Mouse (Mus musculus) embryonic facial prominence, embryonic 11.5 days (tissue): ENCODE data around the gene Hoxc8. TPM values are rescaled to one million over a fixed set of nuclear protein-coding genes. Genes with fewer than 3 reads are reported as not detected.

ENCODE experiments used
- ATAC-seq: fragments of 200-750 bp; cut with Nextera tagmentation; replicated peaks from 2 replicates; pipeline ENCODE4 v1.8.0; 2017; ENCODE audit warnings: low read depth; ENCODE audit not compliant: insufficient number of reproducible peaks, low FRiP score, low TSS enrichment
- DNase-seq: peaks from one replicate; pipeline ENCODE4 v3.0.0-alpha.2; 2015; ENCODE audit warnings: low spot score
- H3K27ac ChIP-seq: fragments of 300-500 bp; sonication (generic); replicated peaks from 2 replicates; pipeline ENCODE4 v1.5.1; 2014; ENCODE audit warnings: mild to moderate bottlenecking, low read depth, low read length, control low read depth
- H3K27me3 ChIP-seq: fragments of 300-500 bp; sonication (generic); 2 replicates; pipeline ENCODE4 v1.6.1; 2014; ENCODE audit warnings: mild to moderate bottlenecking, low read length, moderate library complexity, mixed read lengths; ENCODE audit not compliant: control insufficient read depth, insufficient read depth
- H3K36me3 ChIP-seq: fragments of 300-500 bp; sonication (generic); replicated peaks from 2 replicates; pipeline ENCODE4 v1.6.1; 2014; ENCODE audit warnings: low read depth, mild to moderate bottlenecking, low read length, moderate library complexity, mixed read lengths; ENCODE audit not compliant: control insufficient read depth, insufficient read depth
- H3K4me1 ChIP-seq: fragments of 300-500 bp; sonication (generic); 2 replicates; pipeline ENCODE4 v1.6.1; 2014; ENCODE audit warnings: low read length, mixed read lengths; ENCODE audit not compliant: control insufficient read depth, insufficient read depth
- H3K4me2 ChIP-seq: fragments of 300-500 bp; sonication (generic); 2 replicates; pipeline ENCODE4 v1.6.1; 2014; ENCODE audit warnings: low read depth, mild to moderate bottlenecking, control low read depth, low read length, moderate library complexity
- H3K4me3 ChIP-seq: fragments of 300-500 bp; sonication (generic); 2 replicates; pipeline ENCODE4 v1.5.1; 2014; ENCODE audit warnings: low read depth, low read length, control low read depth
- H3K9ac ChIP-seq: fragments of 300-500 bp; sonication (generic); replicated peaks from 2 replicates; pipeline ENCODE4 v1.6.1; 2014; ENCODE audit warnings: mild to moderate bottlenecking, control low read depth, low read length
- H3K9me3 ChIP-seq: fragments of 300-500 bp; sonication (generic); replicated peaks from 2 replicates; pipeline ENCODE4 v1.6.1; 2016; ENCODE audit warnings: mild to moderate bottlenecking, low read length, inconsistent platforms, mixed read lengths; ENCODE audit not compliant: control insufficient read depth
- WGBS: fragments of 180-500 bp; shearing (Covaris S2); extraction: QIAGEN DNeasy Blood & Tissue Kit; methylation state at CpG from one replicate; pipeline ENCODE4 v1.1.7; 2014; 5-methylcytosine and 5-hydroxymethylcytosine counted together
- polyA plus RNA-seq: library from polyadenylated mRNA; unstranded; fragments of >200 nt; fragmentation: Nextera tagmentation; extraction: Ambion mirVana; gene quantifications from 2 replicates; pipeline ENCODE4 v1.2.1, GENCODE M21; 2014

The Hoxc8 gene
- polyA plus RNA-seq, 1 experiment from 2014 or later, result not detected

- Histone ChIP-seq H3K4me2 (no peak overlapping the region), H3K27ac (no peak overlapping the region), H3K4me3 (no peak overlapping the region), H3K36me3 (no peaks in the 10 kb centered on the region), H3K27me3 (peaks cover 93% of the 10 kb centered on the region), H3K9ac (no peak overlapping the region), H3K4me1 (no peaks in the 10 kb centered on the region), H3K9me3 (no peaks in the 10 kb centered on the region)
- DNase-seq (no peak), ATAC-seq (no peak)
- WGBS, result 1% methylated on average over 34 of the region's 34 CpGs
Measured at GRCm38 (mm10) chr15:102967511-102968397, 22.7 kb upstream of the Hoxc8 start.

GRCm38 (mm10) chr15:102969296-102969695 lies 21.1 kb upstream of the Hoxc8 start:
- whole genome bisulfite sequencing, result 39% methylated on average over 1 of the region's 1 CpGs
- ATAC-seq (no peak), DNase-seq (no peak)
- H3K27ac ChIP-seq, result no peak overlapping the region
- no peak overlapping the region for H3K4me2 ChIP-seq
- no peaks in the 10 kb centered on the region for H3K9me3 ChIP-seq
- H3K27me3 ChIP-seq, result peaks cover 96% of the 10 kb centered on the region
- H3K9ac ChIP-seq, result no peak overlapping the region
- no peaks in the 10 kb centered on the region for H3K36me3 ChIP-seq
- H3K4me1 ChIP-seq, result no peaks in the 10 kb centered on the region
- no peak overlapping the region for H3K4me3 ChIP-seq

DNA sequence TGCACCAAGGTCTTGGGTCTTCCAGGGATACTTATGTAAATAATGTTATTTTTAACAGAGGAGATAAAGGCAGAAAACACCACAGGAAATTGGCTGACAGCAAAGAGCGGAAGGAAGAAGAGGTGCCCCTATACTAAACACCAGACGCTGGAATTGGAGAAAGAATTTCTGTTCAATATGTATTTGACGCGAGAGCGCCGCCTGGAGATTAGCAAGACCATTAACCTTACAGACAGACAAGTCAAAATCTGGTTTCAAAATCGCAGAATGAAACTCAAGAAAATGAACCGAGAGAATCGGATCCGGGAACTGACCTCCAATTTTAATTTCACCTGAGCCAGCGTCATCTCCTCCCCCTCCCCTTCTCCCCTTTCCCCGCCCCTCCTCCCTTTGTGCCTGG lies 19.7 kb upstream of the Hoxc8 start:
- Histone ChIP-seq H3K27ac (no peak overlapping the region), H3K9ac (no peak overlapping the region), H3K4me3 (no peak overlapping the region), H3K4me1 (no peaks in the 10 kb centered on the region), H3K9me3 (no peaks in the 10 kb centered on the region), H3K36me3 (no peaks in the 10 kb centered on the region), H3K27me3 (peaks cover 94% of the 10 kb centered on the region), H3K4me2 (no peak overlapping the region)
- ATAC-seq (no peak), DNase-seq (no peak)
- 1% methylated on average over 12 of the region's 12 CpGs for WGBS

DNA sequence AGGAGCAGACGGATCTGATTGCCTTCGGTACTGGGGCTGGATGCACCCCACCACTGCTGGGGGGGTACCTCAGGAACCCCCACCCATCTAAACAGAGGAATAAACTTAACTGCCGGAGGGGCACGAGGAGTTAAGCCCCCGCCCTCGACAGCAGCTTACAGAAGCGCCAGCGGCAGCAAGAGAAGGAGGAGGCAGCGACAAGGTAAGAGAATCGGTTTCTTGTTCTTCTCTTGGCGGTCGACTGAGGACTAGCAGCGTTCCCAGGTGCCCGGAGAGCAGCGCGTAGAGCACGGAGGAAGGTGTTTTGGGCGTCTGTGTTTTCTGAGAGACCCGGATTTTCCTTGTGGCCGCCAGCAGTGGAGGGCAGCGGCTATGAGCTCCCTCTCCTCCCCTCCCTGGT lies 18.2 kb upstream of the Hoxc8 start:
- DNase-seq (no peak), ATAC-seq (no peak)
- Histone ChIP-seq H3K9ac (no peak overlapping the region), H3K4me2 (no peak overlapping the region), H3K27me3 (peaks cover 94% of the 10 kb centered on the region), H3K36me3 (no peaks in the 10 kb centered on the region), H3K9me3 (no peaks in the 10 kb centered on the region), H3K4me1 (no peaks in the 10 kb centered on the region), H3K27ac (no peak overlapping the region), H3K4me3 (no peak overlapping the region)
- under 1% methylated on average over 21 of the region's 21 CpGs for WGBS

- WGBS, result 2% methylated on average over 6 of the region's 6 CpGs
- ATAC-seq, result no peak
- Histone ChIP-seq H3K9ac (no peak overlapping the region), H3K27ac (no peak overlapping the region), H3K4me3 (no peak overlapping the region), H3K27me3 (peaks cover 94% of the 10 kb centered on the region), H3K4me2 (no peak overlapping the region), H3K9me3 (no peaks in the 10 kb centered on the region), H3K4me1 (no peaks in the 10 kb centered on the region), H3K36me3 (no peaks in the 10 kb centered on the region)
- no peak for DNase-seq
Measured at GRCm38 (mm10) chr15:102972753-102973152, 17.7 kb upstream of the Hoxc8 start.

- Histone ChIP-seq H3K27ac (no peak overlapping the region), H3K9ac (no peak overlapping the region), H3K27me3 (peaks cover 97% of the 10 kb centered on the region), H3K4me3 (no peak overlapping the region), H3K9me3 (no peaks in the 10 kb centered on the region), H3K36me3 (no peaks in the 10 kb centered on the region), H3K4me1 (no peaks in the 10 kb centered on the region), H3K4me2 (no peak overlapping the region)
- WGBS, result 5% methylated on average over 7 of the region's 7 CpGs
- ATAC-seq, result no peak
- no peak for DNase-seq
Measured at GRCm38 (mm10) chr15:102975034-102975433, 15.4 kb upstream of the Hoxc8 start.

GRCm38 (mm10) chr15:102975688-102976111 lies 14.7 kb upstream of the Hoxc8 start:
- H3K27me3 ChIP-seq, result peaks cover 98% of the 10 kb centered on the region
- no peaks in the 10 kb centered on the region for H3K4me1 ChIP-seq
- no peak overlapping the region for H3K4me2 ChIP-seq
- H3K27ac ChIP-seq, result no peak overlapping the region
- DNase-seq (no peak), ATAC-seq (no peak)
- no peak overlapping the region for H3K9ac ChIP-seq
- H3K4me3 ChIP-seq, result no peak overlapping the region
- no peaks in the 10 kb centered on the region for H3K9me3 ChIP-seq
- WGBS, result 2% methylated on average over 21 of the region's 21 CpGs
- no peaks in the 10 kb centered on the region for H3K36me3 ChIP-seq

- H3K36me3 ChIP-seq, result no peaks in the 10 kb centered on the region
- H3K27ac ChIP-seq, result no peak within 1 kb of the TSS
- H3K4me3 ChIP-seq, result no peak within 1 kb of the TSS
- 0% methylated on average over 13 of the region's 20 CpGs for WGBS
- H3K4me2 ChIP-seq, result no peak within 1 kb of the TSS
- no peaks in the 10 kb centered on the region for H3K4me1 ChIP-seq
- H3K9me3 ChIP-seq, result no peaks in the 10 kb centered on the region
- no peak within 1 kb of the TSS for H3K9ac ChIP-seq
- no peak for ATAC-seq
- no peak for DNase-seq
- H3K27me3 ChIP-seq, result peaks cover 97% of the 10 kb centered on the region
Measured at GRCm38 (mm10) chr15:102976171-102976570, 14.2 kb upstream of the Hoxc8 start, which contains the start of gene Hoxc9. Hoxc9 (plus strand) TSS chr15:102976439.
